Mouse (Mus musculus) kidney, embryonic 16.5 days (tissue): ENCODE measurements around the gene Nectin1. TPM values are rescaled to one million over a fixed set of nuclear protein-coding genes. Genes with fewer than 3 reads are reported as not detected.

Experiments used
- ATAC-seq: fragments of 200-750 bp; cut with Nextera tagmentation; 2 replicates; pipeline ENCODE4 v1.8.0; 2017; ENCODE audit warnings: moderate TSS enrichment; ENCODE audit not compliant: low FRiP score, low TSS enrichment
- H3K27ac ChIP-seq: fragments of 300-500 bp; sonication (generic); 2 replicates; pipeline ENCODE4 v1.5.1; 2014; ENCODE audit warnings: low read length
- H3K27me3 ChIP-seq: fragments of 300-500 bp; sonication (generic); 2 replicates; pipeline ENCODE4 v1.6.1; 2014; ENCODE audit warnings: low read length, control low read depth, mixed read lengths; ENCODE audit not compliant: insufficient read depth
- H3K36me3 ChIP-seq: fragments of 300-500 bp; sonication (generic); 2 replicates; pipeline ENCODE4 v1.6.1; 2014; ENCODE audit warnings: low read length, control low read depth, mixed read lengths; ENCODE audit not compliant: insufficient read depth
- H3K4me1 ChIP-seq: fragments of 300-500 bp; sonication (generic); 2 replicates; pipeline ENCODE4 v1.6.1; 2014; ENCODE audit warnings: low read length, control low read depth, mixed read lengths; ENCODE audit not compliant: insufficient read depth
- H3K4me2 ChIP-seq: fragments of 300-500 bp; sonication (generic); replicated peaks from 2 replicates; pipeline ENCODE4 v1.6.1; 2014; ENCODE audit warnings: low read depth, low read length
- H3K4me3 ChIP-seq: fragments of 300-500 bp; sonication (generic); 2 replicates; pipeline ENCODE4 v1.5.1; 2014; ENCODE audit warnings: mild to moderate bottlenecking, low read length
- H3K9ac ChIP-seq: fragments of 300-500 bp; sonication (generic); replicated peaks from 2 replicates; pipeline ENCODE4 v1.6.1; 2014; ENCODE audit warnings: low read length
- H3K9me3 ChIP-seq: fragments of 300-500 bp; sonication (generic); 2 replicates; pipeline ENCODE4 v1.6.1; 2016; ENCODE audit warnings: low read length, control low read depth
- WGBS: fragments of 180-500 bp; shearing (Covaris S2); extraction: QIAGEN DNeasy Blood & Tissue Kit; methylation state at CpG from one replicate; pipeline ENCODE4 v1.1.7; 2014; 5-methylcytosine and 5-hydroxymethylcytosine counted together
- polyA plus RNA-seq: library from polyadenylated mRNA; unstranded; fragments of >200 nt; fragmentation: Nextera tagmentation; extraction: Ambion mirVana; gene quantifications from 2 replicates; pipeline ENCODE4 v1.2.1, GENCODE M21; 2015

Nectin1 gene
- polyA plus RNA-seq, 1 experiment from 2014 or later = 4.7 TPM

GRCm38 (mm10) chr9:43747710-43748109 is 3.9 kb downstream of the Nectin1 start:
- Histone ChIP-seq H3K36me3 (no peaks in the 10 kb centered on the region), H3K4me3 (no peak overlapping the region), H3K9me3 (no peaks in the 10 kb centered on the region), H3K4me1 (peaks cover 33% of the 10 kb centered on the region), H3K4me2 (no peak overlapping the region), H3K27ac (no peak overlapping the region), H3K27me3 (peaks cover 23% of the 10 kb centered on the region), H3K9ac (no peak overlapping the region)
- ATAC-seq = no peak
- 69% methylated on average over 9 of the region's 9 CpGs for WGBS

- H3K4me3 ChIP-seq = no peak overlapping the region
- H3K9ac ChIP-seq = no peak overlapping the region
- peaks cover 28% of the 10 kb centered on the region for H3K4me1 ChIP-seq
- no peak overlapping the region for H3K4me2 ChIP-seq
- H3K9me3 ChIP-seq = no peaks in the 10 kb centered on the region
- WGBS = 80% methylated on average over 5 of the region's 5 CpGs
- H3K36me3 ChIP-seq = no peaks in the 10 kb centered on the region
- peaks cover 23% of the 10 kb centered on the region for H3K27me3 ChIP-seq
- no peak overlapping the region for H3K27ac ChIP-seq
- ATAC-seq = no peak
Measured at GRCm38 (mm10) chr9:43748519-43748918, 4.7 kb downstream of the Nectin1 start.

GRCm38 (mm10) chr9:43750053-43750452 is 6.3 kb downstream of the Nectin1 start:
- H3K9ac ChIP-seq = no peak overlapping the region
- H3K9me3 ChIP-seq = no peaks in the 10 kb centered on the region
- H3K4me1 ChIP-seq = peaks cover 36% of the 10 kb centered on the region
- WGBS = 85% methylated on average over 9 of the region's 9 CpGs
- no peak overlapping the region for H3K4me2 ChIP-seq
- ATAC-seq = no peak
- no peak overlapping the region for H3K27ac ChIP-seq
- H3K4me3 ChIP-seq = no peak overlapping the region
- H3K36me3 ChIP-seq = no peaks in the 10 kb centered on the region
- H3K27me3 ChIP-seq = peaks cover 23% of the 10 kb centered on the region

DNA sequence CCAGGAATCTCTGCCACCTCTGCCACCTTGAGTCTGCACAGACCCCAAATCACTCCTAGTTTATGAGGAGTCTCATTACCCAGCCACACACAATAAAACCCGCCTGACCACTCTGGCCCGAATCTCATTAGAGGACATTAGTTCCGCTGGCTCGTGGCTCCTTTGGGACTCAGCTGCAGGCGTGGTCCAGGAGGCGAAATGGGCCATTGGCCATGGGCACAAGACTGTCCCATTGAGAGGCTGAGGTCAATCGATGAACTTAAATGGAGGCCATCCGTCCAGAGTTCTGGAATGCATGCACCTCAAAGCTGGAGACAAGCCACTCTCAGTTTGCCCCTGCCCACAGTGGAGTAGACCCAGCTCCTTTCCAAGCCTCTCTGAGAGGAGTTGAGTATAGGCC is 7.3 kb downstream of the Nectin1 start:
- no peak overlapping the region for H3K27ac ChIP-seq
- H3K9me3 ChIP-seq = no peaks in the 10 kb centered on the region
- no peak for ATAC-seq
- H3K4me2 ChIP-seq = no peak overlapping the region
- WGBS = 36% methylated on average over 8 of the region's 8 CpGs
- peaks cover 32% of the 10 kb centered on the region for H3K4me1 ChIP-seq
- no peak overlapping the region for H3K4me3 ChIP-seq
- H3K9ac ChIP-seq = no peak overlapping the region
- peaks cover 18% of the 10 kb centered on the region for H3K27me3 ChIP-seq
- H3K36me3 ChIP-seq = no peaks in the 10 kb centered on the region

DNA sequence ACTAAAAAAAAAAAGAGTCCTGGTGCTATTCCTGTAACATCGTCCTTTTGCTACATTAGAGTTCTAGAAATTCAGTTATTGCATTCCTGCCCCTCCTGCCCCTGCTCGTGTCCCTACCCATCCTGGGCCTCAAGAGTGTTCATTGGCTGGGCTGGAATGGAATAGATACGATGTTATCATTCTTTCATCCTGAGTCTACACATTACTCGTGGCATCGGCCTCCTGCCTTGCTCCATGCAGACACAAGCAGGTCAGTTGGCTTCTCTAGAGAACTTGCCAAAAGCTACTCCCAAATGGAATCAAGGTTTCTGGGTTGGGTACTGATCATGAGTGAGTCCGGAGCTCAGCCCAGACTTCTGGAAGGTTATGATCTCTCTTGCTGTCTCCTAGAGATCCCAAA is 9.7 kb downstream of the Nectin1 start:
- H3K4me1 ChIP-seq = peaks cover 46% of the 10 kb centered on the region
- no peak overlapping the region for H3K9ac ChIP-seq
- H3K9me3 ChIP-seq = no peaks in the 10 kb centered on the region
- H3K27me3 ChIP-seq = peaks cover 3% of the 10 kb centered on the region; the same call in 1 of the 2 replicates
- 69% methylated on average over 6 of the region's 6 CpGs for WGBS
- H3K36me3 ChIP-seq = no peaks in the 10 kb centered on the region
- no peak overlapping the region for H3K4me2 ChIP-seq
- no peak overlapping the region for H3K4me3 ChIP-seq
- H3K27ac ChIP-seq = peak overlapping the region; percentile 39; the same call in 1 of the 2 replicates
- ATAC-seq = no peak

- H3K4me1 ChIP-seq = peaks cover 51% of the 10 kb centered on the region
- H3K4me2 ChIP-seq = no peak overlapping the region
- H3K4me3 ChIP-seq = no peak overlapping the region
- no peak overlapping the region for H3K9ac ChIP-seq
- WGBS = 52% methylated on average over 5 of the region's 5 CpGs
- no peaks in the 10 kb centered on the region for H3K9me3 ChIP-seq
- peak overlapping the region; percentile 39; the same call in 1 of the 2 replicates for H3K27ac ChIP-seq
- peaks cover 3% of the 10 kb centered on the region; the same call in 1 of the 2 replicates for H3K27me3 ChIP-seq
- H3K36me3 ChIP-seq = no peaks in the 10 kb centered on the region
- peak; percentile 50 for ATAC-seq
Measured at GRCm38 (mm10) chr9:43754083-43754482, 10.3 kb downstream of the Nectin1 start.

DNA sequence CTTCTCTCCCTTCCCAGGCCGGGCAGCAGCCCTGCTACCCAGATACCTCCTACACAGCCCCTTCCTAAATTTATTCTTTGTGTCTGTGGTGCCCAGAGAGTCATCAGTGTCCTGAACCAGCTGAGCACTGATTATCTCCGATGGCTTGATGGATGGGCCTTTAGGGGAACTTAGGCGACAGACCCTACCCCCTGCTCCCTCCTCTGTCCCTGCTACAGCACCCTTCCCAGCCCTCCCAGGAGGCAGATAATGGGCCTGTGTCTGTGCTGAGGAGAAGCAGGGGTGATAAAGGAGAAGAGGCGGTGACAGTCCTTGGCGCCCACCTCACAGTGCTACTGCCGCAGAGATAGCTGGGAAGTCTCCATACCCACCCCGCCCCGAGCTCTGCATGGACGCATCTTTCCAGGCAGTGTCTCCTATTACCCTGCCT is 11.0 kb downstream of the Nectin1 start:
- Histone ChIP-seq H3K27me3 (peaks cover 3% of the 10 kb centered on the region; the same call in 1 of the 2 replicates), H3K36me3 (no peaks in the 10 kb centered on the region), H3K9me3 (no peaks in the 10 kb centered on the region), H3K4me3 (no peak overlapping the region), H3K27ac (no peak overlapping the region), H3K4me2 (no peak overlapping the region), H3K9ac (no peak overlapping the region), H3K4me1 (peaks cover 54% of the 10 kb centered on the region)
- 40% methylated on average over 9 of the region's 9 CpGs for WGBS
- ATAC-seq = no peak

GRCm38 (mm10) chr9:43755464-43755863 is 11.7 kb downstream of the Nectin1 start:
- no peak overlapping the region for H3K4me2 ChIP-seq
- 65% methylated on average over 4 of the region's 4 CpGs for WGBS
- H3K9me3 ChIP-seq = no peaks in the 10 kb centered on the region
- ATAC-seq = no peak
- H3K27me3 ChIP-seq = no peaks in the 10 kb centered on the region
- H3K36me3 ChIP-seq = no peaks in the 10 kb centered on the region
- no peak overlapping the region for H3K4me3 ChIP-seq
- no peak overlapping the region for H3K27ac ChIP-seq
- no peak overlapping the region for H3K9ac ChIP-seq
- peaks cover 54% of the 10 kb centered on the region for H3K4me1 ChIP-seq

DNA sequence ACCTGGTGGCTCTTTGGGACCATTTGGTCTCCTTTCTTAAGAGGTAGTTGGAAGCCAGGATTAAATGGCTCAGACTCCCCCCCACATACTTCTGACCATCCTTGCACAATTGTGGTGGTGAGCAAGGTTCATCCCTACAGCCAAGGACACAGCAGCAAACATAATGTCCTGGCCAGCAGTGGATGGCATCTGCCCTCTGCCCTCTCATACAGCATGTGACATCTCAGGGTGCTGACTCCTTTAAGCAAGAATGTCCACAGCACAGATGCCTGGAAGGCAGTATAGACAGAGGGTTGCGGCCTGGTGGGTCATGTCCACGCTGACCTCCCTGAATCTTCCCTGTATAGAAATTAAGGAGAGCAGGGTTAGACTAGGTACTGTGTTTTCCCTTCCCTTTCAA is 12.1 kb downstream of the Nectin1 start:
- no peak overlapping the region for H3K4me3 ChIP-seq
- peaks cover 55% of the 10 kb centered on the region for H3K4me1 ChIP-seq
- H3K4me2 ChIP-seq = no peak overlapping the region
- H3K27me3 ChIP-seq = no peaks in the 10 kb centered on the region
- H3K36me3 ChIP-seq = no peaks in the 10 kb centered on the region
- 86% methylated on average over 2 of the region's 2 CpGs for WGBS
- H3K9ac ChIP-seq = no peak overlapping the region
- ATAC-seq = no peak
- H3K27ac ChIP-seq = no peak overlapping the region
- no peaks in the 10 kb centered on the region for H3K9me3 ChIP-seq

DNA sequence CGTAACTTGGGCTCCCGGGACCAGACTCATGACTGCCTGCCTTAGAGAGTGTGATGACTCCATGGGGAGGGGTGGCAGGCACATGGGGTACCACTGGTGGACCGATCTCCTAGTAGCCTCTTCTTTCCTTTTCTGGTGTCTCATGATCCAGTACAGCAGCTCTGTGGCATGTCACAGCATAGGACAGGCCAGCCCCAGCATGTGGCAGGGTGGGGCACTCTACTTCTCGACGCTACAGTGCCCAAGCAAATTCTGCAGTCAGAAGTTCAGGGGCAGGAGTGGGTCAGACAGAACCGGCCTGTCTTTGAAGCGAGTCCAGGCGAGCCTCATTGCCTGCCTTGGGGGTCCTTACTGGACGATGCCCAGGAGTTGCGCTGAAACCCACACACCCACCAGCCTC is 13.4 kb downstream of the Nectin1 start:
- H3K9ac ChIP-seq = no peak overlapping the region
- no peaks in the 10 kb centered on the region for H3K27me3 ChIP-seq
- peaks cover 59% of the 10 kb centered on the region for H3K4me1 ChIP-seq
- no peak for ATAC-seq
- H3K4me2 ChIP-seq = no peak overlapping the region
- no peak overlapping the region for H3K4me3 ChIP-seq
- WGBS = 63% methylated on average over 10 of the region's 10 CpGs
- H3K9me3 ChIP-seq = no peaks in the 10 kb centered on the region
- no peak overlapping the region for H3K27ac ChIP-seq
- H3K36me3 ChIP-seq = no peaks in the 10 kb centered on the region
